In genomic region chr5:67096378-67096771, GRCm38 (mm10) we compare ENCODE assay signal across 8 mouse cellular contexts. TPM values are rescaled to one million over a fixed set of nuclear protein-coding genes. Genes with fewer than 3 reads are reported as not detected.
DNase-seq lines count a peak whose midpoint lies in the region; ATAC-seq and TF ChIP-seq lines count a peak whose summit lies in the region.
"Had no signal": no experiment of that assay in that cellular context is flagged by ENCODE, and none has a peak within 500 bp of the region (broad histone marks: within the 10 kb centered on the region; RNA-seq: fewer than 3 reads in every experiment).

No protein-coding gene starts in this region.

- peaks cover 93% of the 10 kb centered on the region for H3K27me3 ChIP-seq in E14TG2a.4 (ENCODE audit: insufficient read depth, low read length)
- peaks cover 73% of the 10 kb centered on the region for H3K27me3 ChIP-seq in forebrain, postnatal 0 days (ENCODE audit: insufficient read depth, low read length)
- peaks cover 100% of the 10 kb centered on the region for H3K27me3 ChIP-seq in limb, embryonic 10.5 days (ENCODE audit: low read depth, poor library complexity, severe bottlenecking)
- peaks cover 95% of the 10 kb centered on the region for H3K27me3 ChIP-seq in neural tube, embryonic 12.5 days (replicated peaks)

- WGBS in forebrain, postnatal 0 days = under 1% methylated on average over 28 of the region's 28 CpGs
- under 1% methylated on average over 27 of the region's 28 CpGs for WGBS in limb, embryonic 10.5 days
- WGBS in neural tube, embryonic 12.5 days = under 1% methylated on average over 28 of the region's 28 CpGs

- no peak overlapping the region for H3K9ac ChIP-seq in forebrain, postnatal 0 days
- 0 out of 2 replicates have a peak overlapping the region, but pooled peaks have one; percentile 38 for H3K9ac ChIP-seq in neural tube, embryonic 12.5 days

- peak; percentile 7 for DNase-seq in MN1 (ENCODE audit: low spot score)
- DNase-seq in forebrain, postnatal 0 days = peak; percentile 35
- DNase-seq in limb, embryonic 10.5 days (ENCODE audit: low spot score) = no peak
- no peak for DNase-seq in layer of hippocampus, adult 2 months (ENCODE audit: low spot score in 2 of 2)
- no peak for DNase-seq in gastrocnemius, postnatal 10 days

- H3K9me3 ChIP-seq in E14TG2a.4 (ENCODE audit: low read length) = no peaks in the 10 kb centered on the region
- no peaks in the 10 kb centered on the region for H3K9me3 ChIP-seq in forebrain, postnatal 0 days (ENCODE audit: low read length)
- no peaks in the 10 kb centered on the region for H3K9me3 ChIP-seq in limb, embryonic 10.5 days (replicated peaks)
- H3K9me3 ChIP-seq in neural tube, embryonic 12.5 days = no peaks in the 10 kb centered on the region

- no peak for ATAC-seq in forebrain, postnatal 0 days
- no peak for ATAC-seq in neural tube, embryonic 12.5 days (ENCODE audit: low FRiP score, low read depth)

- H3K4me2 ChIP-seq in forebrain, postnatal 0 days (ENCODE audit: low read depth) = no peak overlapping the region
- H3K4me2 ChIP-seq in neural tube, embryonic 12.5 days (replicated peaks) = peak overlapping the region; percentile 53

- H3K27ac ChIP-seq in forebrain, postnatal 0 days (ENCODE audit: low read depth, low read length) = no peak overlapping the region
- H3K27ac ChIP-seq in limb, embryonic 10.5 days = no peak overlapping the region
- no peak overlapping the region for H3K27ac ChIP-seq in neural tube, embryonic 12.5 days
- no peak overlapping the region for H3K27ac ChIP-seq in layer of hippocampus, adult 2 months

- no peak for TF ChIP-seq CTCF in E14TG2a.4 (conservative IDR thresholded peaks at IDR 0.05; ENCODE audit: low read length)
- TF ChIP-seq CTCF in forebrain, postnatal 0 days (IDR thresholded peaks at IDR 0.05; ENCODE audit: low read depth) = no peak
- TF ChIP-seq CTCF in layer of hippocampus, adult 2 months (conservative IDR thresholded peaks at IDR 0.05) = no peak

- H3K4me1 ChIP-seq in E14TG2a.4 (replicated peaks; ENCODE audit: low read depth, low read length) = peaks cover 76% of the 10 kb centered on the region
- no peaks in the 10 kb centered on the region for H3K4me1 ChIP-seq in forebrain, postnatal 0 days (ENCODE audit: insufficient read depth)
- peaks cover 22% of the 10 kb centered on the region for H3K4me1 ChIP-seq in limb, embryonic 10.5 days
- peaks cover 10% of the 10 kb centered on the region for H3K4me1 ChIP-seq in neural tube, embryonic 12.5 days

- no peaks in the 10 kb centered on the region for H3K36me3 ChIP-seq in E14TG2a.4 (ENCODE audit: insufficient read depth, low read length)
- no peaks in the 10 kb centered on the region for H3K36me3 ChIP-seq in forebrain, postnatal 0 days (ENCODE audit: insufficient read depth)
- H3K36me3 ChIP-seq in limb, embryonic 10.5 days = no peaks in the 10 kb centered on the region
- no peaks in the 10 kb centered on the region for H3K36me3 ChIP-seq in neural tube, embryonic 12.5 days

- peak overlapping the region; percentile 66 for H3K4me3 ChIP-seq in E14TG2a.4 (replicated peaks; ENCODE audit: low read length)
- H3K4me3 ChIP-seq in forebrain, postnatal 0 days (ENCODE audit: low read depth, low read length) = peak overlapping the region; percentile 5; the same call in 1 of the 2 replicates
- peak overlapping the region; percentile 43 for H3K4me3 ChIP-seq in limb, embryonic 10.5 days
- peak overlapping the region; percentile 25 for H3K4me3 ChIP-seq in neural tube, embryonic 12.5 days
- no peak overlapping the region for H3K4me3 ChIP-seq in layer of hippocampus, adult 2 months

RNA-seq across cellular contexts. Expression of gene Phox2b, which starts 2.7 kb away (rescaled TPM):
- not detected in 2 replicates for total RNA-seq in forebrain, postnatal 0 days (2014; rRNA removed)
- polyA plus RNA-seq in forebrain, postnatal 0 days (2015; fragmentation: Nextera tagmentation; extraction: Ambion mirVana) = not detected in 2 replicates
- polyA plus RNA-seq in limb, embryonic 10.5 days (2016; fragmentation: Nextera tagmentation; extraction: Ambion mirVana) = 0.08 and 0.11 TPM in 2 replicates
- 1.2 and 2.7 TPM in 2 replicates for polyA plus RNA-seq in neural tube, embryonic 12.5 days (2016; fragmentation: Nextera tagmentation; extraction: Ambion mirVana)
- total RNA-seq in layer of hippocampus, adult 2 months (2021) = not detected
- not detected for total RNA-seq in gastrocnemius, postnatal 10 days (2021)
- total RNA-seq: layer of hippocampus, postnatal 10 days had no signal

Comparison
In these comparisons a context has a peak if more than half of its experiments do, and no peak if none do; other contexts are left out.
1. DNase-seq: peak in MN1 (single experiment) and forebrain, postnatal 0 days (single experiment); none in limb, embryonic 10.5 days (single experiment), layer of hippocampus, adult 2 months (0 of 2) and gastrocnemius, postnatal 10 days (single experiment).